Mouse (Mus musculus) adrenal gland, adult 2 months (tissue): ENCODE measurements at regions not wholly inside any gene's neighbourhood (a gene's known extent, or its start where the extent isn't known, plus 50 kb on each side); places are given as distances from the start of the nearest gene placed in this dataset.
A peak's percentile ranks its signal among the peaks of the same experiment; 100 is the strongest.

Experiments used
- DNase-seq: peaks from one replicate; pipeline ENCODE4 v3.0.0; 2021

GRCm38 (mm10) chr1:42231897-42232296 is 463.7 kb upstream of the Pou3f3 start:
- no peak for DNase-seq

GRCm38 (mm10) chr1:42232716-42233115 is 462.9 kb upstream of the Pou3f3 start:
- no peak for DNase-seq

- no peak for DNase-seq
Observed at GRCm38 (mm10) chr1:42233289-42233688, 462.3 kb upstream of the Pou3f3 start.

- no peak for DNase-seq
Observed at GRCm38 (mm10) chr1:42236466-42237010, 459.0 kb upstream of the Pou3f3 start.

- DNase-seq: peak; percentile 23
Observed at GRCm38 (mm10) chr1:42238408-42238807, 457.2 kb upstream of the Pou3f3 start.

- no peak for DNase-seq
Observed at GRCm38 (mm10) chr1:42241172-42241571, 454.4 kb upstream of the Pou3f3 start.

GRCm38 (mm10) chr1:42241601-42242220 is 453.9 kb upstream of the Pou3f3 start:
- DNase-seq: no peak

GRCm38 (mm10) chr1:42242586-42243457 is 452.7 kb upstream of the Pou3f3 start:
- DNase-seq: peak; percentile 33

- peak; percentile 69 for DNase-seq
Observed at GRCm38 (mm10) chr1:42243458-42243855, 452.1 kb upstream of the Pou3f3 start.

GRCm38 (mm10) chr1:42243878-42244277 is 451.7 kb upstream of the Pou3f3 start:
- peak; percentile 25 for DNase-seq

GRCm38 (mm10) chr1:42252386-42252785 is 443.2 kb upstream of the Pou3f3 start:
- DNase-seq: no peak

- peak; percentile 24 for DNase-seq
Observed at GRCm38 (mm10) chr1:42253786-42254185, 441.8 kb upstream of the Pou3f3 start.

GRCm38 (mm10) chr1:42256911-42257595 is 438.5 kb upstream of the Pou3f3 start:
- no peak for DNase-seq

- no peak for DNase-seq
Observed at GRCm38 (mm10) chr1:42257801-42258593, 437.6 kb upstream of the Pou3f3 start.

- no peak for DNase-seq
Observed at GRCm38 (mm10) chr1:42258594-42258910, 437.0 kb upstream of the Pou3f3 start.

GRCm38 (mm10) chr1:42259216-42259977 is 436.2 kb upstream of the Pou3f3 start:
- DNase-seq: peak; percentile 18

- no peak for DNase-seq
Observed at GRCm38 (mm10) chr1:42260033-42260925, 435.3 kb upstream of the Pou3f3 start.

GRCm38 (mm10) chr1:42261031-42261430 is 434.5 kb upstream of the Pou3f3 start:
- no peak for DNase-seq

- no peak for DNase-seq
Observed at GRCm38 (mm10) chr1:42261800-42262199, 433.8 kb upstream of the Pou3f3 start.

GRCm38 (mm10) chr1:42262606-42263005 is 433.0 kb upstream of the Pou3f3 start:
- DNase-seq: no peak
